Mouse (Mus musculus): ENCODE measurements around the gene Chmp2a.
A peak's percentile ranks its signal among the peaks of the same experiment; 100 is the strongest.
"Not testable (repeated sequence)": the region's sequence is repeated elsewhere in the genome, so short reads cannot be mapped to it uniquely, and the experiment has no call there.

Gene Chmp2a

GRCm38 (mm10) chr7:13034148-13034977 is at the start of gene Chmp2a:
Gene Chmp2a, minus strand, starts transcription at chr7:13034807.
- peak; percentile 94 for DNase-seq (ENCODE audit: low spot score in 2 of 2)

GRCm38 (mm10) chr7:13072293-13072692 is 37.7 kb upstream of the Chmp2a start:
- DNase-seq (ENCODE audit: low spot score in 2 of 2) = no peak

GRCm38 (mm10) chr7:13063399-13063798 is 28.8 kb upstream of the Chmp2a start:
- not testable (repeated sequence) for DNase-seq (ENCODE audit: low spot score in 2 of 2)

GRCm38 (mm10) chr7:13059536-13059935 is 24.9 kb upstream of the Chmp2a start:
- no peak for DNase-seq (ENCODE audit: low spot score in 2 of 2)

- DNase-seq (ENCODE audit: low spot score in 2 of 2) = no peak
Observed at GRCm38 (mm10) chr7:13056913-13057700, 22.5 kb upstream of the Chmp2a start.

- peak; percentile 64 to 80 for DNase-seq (ENCODE audit: low spot score in 2 of 2)
Observed at GRCm38 (mm10) chr7:13054287-13055010, 19.8 kb upstream of the Chmp2a start, which contains the start of gene Mzf1. Gene Mzf1, minus strand, starts transcription at chr7:13054764.

GRCm38 (mm10) chr7:13053961-13054286 is 19.3 kb upstream of the Chmp2a start:
- no peak for DNase-seq (ENCODE audit: low spot score in 2 of 2)

GRCm38 (mm10) chr7:13053501-13053900 is 18.9 kb upstream of the Chmp2a start:
- DNase-seq (ENCODE audit: low spot score in 2 of 2) = no peak

GRCm38 (mm10) chr7:13053001-13053400 is 18.4 kb upstream of the Chmp2a start:
- no peak for DNase-seq (ENCODE audit: low spot score in 2 of 2)

GRCm38 (mm10) chr7:13046084-13046483 is 11.5 kb upstream of the Chmp2a start:
- DNase-seq (ENCODE audit: low spot score in 2 of 2) = peak in 1 of 2 experiments; percentile 60

GRCm38 (mm10) chr7:13044254-13044625 is 9.6 kb upstream of the Chmp2a start:
- no peak for DNase-seq (ENCODE audit: low spot score in 2 of 2)

GRCm38 (mm10) chr7:13043445-13044253 is 9.0 kb upstream of the Chmp2a start:
- no peak for DNase-seq (ENCODE audit: low spot score in 2 of 2)

- no peak for DNase-seq (ENCODE audit: low spot score in 2 of 2)
Observed at GRCm38 (mm10) chr7:13043120-13043444, 8.5 kb upstream of the Chmp2a start.

GRCm38 (mm10) chr7:13042511-13042910 is 7.9 kb upstream of the Chmp2a start:
- DNase-seq (ENCODE audit: low spot score in 2 of 2) = no peak

- DNase-seq (ENCODE audit: low spot score in 2 of 2) = no peak
Observed at GRCm38 (mm10) chr7:13041256-13041655, 6.6 kb upstream of the Chmp2a start.

- DNase-seq (ENCODE audit: low spot score in 2 of 2) = no peak
Observed at GRCm38 (mm10) chr7:13039181-13039580, 4.6 kb upstream of the Chmp2a start.

- no peak for DNase-seq (ENCODE audit: low spot score in 2 of 2)
Observed at GRCm38 (mm10) chr7:13038621-13039169, 4.1 kb upstream of the Chmp2a start.

- DNase-seq (ENCODE audit: low spot score in 2 of 2) = peak; percentile 97
Observed at GRCm38 (mm10) chr7:13037901-13038555, 3.4 kb upstream of the Chmp2a start, which contains the start of gene Ube2m. Gene Ube2m, minus strand, starts transcription at chr7:13038275.

GRCm38 (mm10) chr7:13037366-13037765 is 2.8 kb upstream of the Chmp2a start:
- DNase-seq (ENCODE audit: low spot score in 2 of 2) = peak in 1 of 2 experiments; percentile 39

GRCm38 (mm10) chr7:13036806-13037205 is 2.2 kb upstream of the Chmp2a start:
- DNase-seq (ENCODE audit: low spot score in 2 of 2) = no peak

Data from spleen, postnatal 14 days (tissue).